Mouse (Mus musculus) liver, adult (tissue): ENCODE results near the gene Yipf4.

Experiments used
- GATA4 ChIP-seq: IDR thresholded peaks from 2 replicates; pipeline ENCODE4 v1.6.1; 2014; ENCODE audit warnings: mild to moderate bottlenecking, low read length; ENCODE audit not compliant: insufficient replicate concordance

Gene Yipf4

DNA sequence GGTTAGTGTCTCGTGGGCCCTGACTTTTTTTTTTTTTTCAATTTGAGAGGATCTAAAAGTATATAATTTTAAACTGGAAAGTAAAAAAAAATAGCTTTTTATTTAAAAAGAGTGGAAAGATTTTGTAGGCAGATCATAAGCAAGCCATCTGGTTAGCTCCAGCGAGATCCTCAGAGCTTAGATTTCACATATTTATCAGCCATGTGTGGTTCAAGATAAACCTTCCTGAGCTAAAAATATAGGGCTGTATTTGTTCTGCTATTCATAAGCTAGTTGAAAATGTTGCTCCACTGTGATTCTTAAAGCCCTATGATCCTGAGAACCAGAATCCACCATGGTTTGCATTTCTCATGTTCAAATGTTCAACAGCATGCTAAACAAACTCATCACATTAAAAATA, 18.6 kb downstream of the Yipf4 start:
- TF ChIP-seq GATA4 = no peak

DNA sequence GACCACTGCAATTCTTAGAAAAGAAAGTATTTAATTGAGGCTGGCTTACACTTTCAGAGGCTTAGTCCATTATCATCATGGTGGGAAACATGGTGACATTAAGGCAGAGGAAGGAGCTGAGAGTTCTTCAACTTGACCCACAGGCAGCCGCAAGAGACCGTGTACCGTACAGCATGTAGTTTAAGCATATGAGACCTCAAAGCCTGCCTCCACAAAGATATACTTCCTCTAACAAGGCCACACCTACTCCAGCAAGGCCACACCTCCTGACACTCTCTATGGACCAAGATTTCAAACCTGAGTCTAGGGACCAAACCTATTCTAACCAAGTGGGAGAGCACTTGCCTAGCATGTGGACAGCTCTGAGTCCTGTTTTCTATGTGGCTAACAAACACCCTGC, 19.3 kb downstream of the Yipf4 start:
- TF ChIP-seq GATA4 = no peak

DNA sequence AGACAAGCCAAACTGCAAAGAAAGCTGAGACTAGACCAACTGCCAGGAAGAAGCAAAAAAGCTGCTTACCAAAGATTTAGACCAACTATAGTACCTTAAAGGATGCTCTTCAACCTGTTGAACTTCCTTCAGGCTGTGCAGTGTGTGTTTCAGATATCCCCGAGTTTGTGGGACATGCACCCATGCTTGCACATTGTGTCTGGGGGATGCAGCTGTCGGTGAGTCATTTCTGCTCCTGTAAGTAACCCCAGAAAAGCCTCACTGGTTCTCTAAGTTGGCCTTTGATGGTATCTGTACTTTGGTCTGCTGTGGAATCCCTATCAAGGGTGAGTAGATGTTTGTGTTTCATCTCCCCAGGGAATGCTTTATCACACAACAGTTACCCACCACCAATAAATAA, 23.0 kb downstream of the Yipf4 start:
- TF ChIP-seq GATA4 = no peak

DNA sequence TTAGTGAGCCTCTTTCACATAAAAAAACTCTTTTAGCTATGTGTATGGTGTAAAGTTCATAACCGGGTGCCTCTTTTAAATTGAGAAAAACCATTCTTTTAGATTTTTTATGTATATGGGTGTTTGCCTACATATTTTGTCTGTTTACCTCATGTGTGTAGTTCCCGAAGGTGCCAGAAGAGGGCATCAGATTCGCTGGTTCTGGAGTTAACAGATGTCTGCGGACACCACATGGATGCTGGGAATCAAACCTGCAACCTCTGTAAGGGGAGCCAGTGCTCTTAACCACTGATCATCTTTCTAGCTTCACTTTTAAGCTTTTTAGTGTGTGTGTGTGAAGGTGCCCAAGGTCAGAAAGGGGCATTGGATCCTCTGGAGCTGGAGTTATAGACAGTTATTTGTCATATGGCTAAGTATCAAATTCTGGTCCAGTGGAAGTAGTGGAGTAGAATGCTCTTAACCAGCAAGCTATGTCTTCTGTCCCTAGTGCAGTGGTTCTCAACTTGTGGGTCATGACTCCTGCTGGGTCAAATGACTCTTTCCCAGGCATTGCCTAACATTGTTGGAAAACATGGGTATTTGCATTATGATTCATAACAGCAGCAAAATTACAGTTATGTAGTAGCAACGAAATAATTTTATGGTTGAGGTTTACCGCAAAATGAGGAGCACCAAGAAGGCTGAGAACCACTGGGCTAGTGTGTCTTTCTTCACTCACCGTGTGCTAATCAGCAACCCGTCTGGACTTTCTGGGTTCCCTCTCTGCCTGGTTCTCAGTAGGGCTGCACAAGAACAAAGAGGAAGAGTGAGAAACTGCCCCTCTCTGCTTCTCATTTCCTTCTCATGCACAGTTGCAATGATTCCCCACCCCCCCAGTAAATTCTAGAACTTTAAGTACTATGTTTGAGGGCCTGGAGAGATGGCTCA, 33.8 kb downstream of the Yipf4 start:
- no peak for TF ChIP-seq GATA4

DNA sequence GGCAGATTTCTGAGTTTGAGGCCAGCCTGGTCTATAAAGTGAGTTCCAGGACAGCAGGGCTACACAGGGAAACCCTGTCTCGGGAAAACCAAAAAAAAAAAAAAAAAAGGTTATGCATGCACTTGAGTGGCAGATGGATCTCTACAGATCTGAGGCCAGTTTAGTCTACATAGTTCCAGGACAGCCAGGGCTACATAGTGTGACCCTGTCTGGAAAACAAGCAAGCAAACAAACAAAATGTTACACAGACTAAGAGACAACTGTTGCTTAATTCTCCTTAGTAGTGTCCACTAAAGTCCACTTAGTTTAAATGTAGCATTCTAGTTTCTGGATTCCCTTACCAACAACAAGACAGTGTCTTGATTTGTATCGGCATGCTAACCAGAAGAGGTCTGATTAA, 36.8 kb downstream of the Yipf4 start:
- TF ChIP-seq GATA4 = no peak

DNA sequence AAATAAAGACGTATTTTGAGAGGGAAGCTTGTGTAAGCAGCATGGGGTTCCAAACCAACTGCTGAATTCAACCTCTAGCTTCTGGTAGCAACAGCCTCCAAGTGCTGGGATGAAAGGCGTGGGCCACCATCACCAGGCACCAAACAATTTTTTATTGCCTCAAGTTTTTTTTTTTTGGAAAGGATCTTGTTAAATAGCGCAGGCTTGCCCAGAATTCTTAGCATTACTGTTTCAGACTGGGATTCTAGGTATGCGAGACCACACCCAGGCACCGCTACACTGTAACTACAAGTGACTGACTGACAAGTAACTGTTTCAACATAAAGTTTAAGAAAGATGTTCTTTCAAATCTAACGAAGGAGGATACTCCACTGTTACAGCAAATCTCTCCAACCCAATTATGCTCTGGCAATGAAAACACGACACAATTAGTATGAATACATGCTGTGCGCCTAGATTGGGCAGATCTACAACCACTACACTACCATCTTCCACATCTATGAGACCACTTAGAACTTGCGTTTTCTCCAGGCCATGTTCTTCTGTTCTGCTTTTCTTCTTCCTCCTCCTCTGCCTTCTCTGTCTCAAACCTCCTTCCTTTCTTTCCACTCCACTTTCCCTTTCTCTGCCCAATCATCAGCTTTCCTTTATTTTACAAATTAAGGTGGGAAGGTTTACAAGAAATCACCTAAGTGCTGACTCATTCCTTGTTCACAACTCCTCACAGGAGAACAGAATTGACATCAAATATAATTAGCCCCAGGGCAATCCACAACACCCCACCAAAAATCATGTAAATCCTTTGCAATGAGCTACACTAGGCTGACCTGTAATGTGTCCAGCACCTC, 37.7 kb downstream of the Yipf4 start:
- TF ChIP-seq GATA4 = no peak

DNA sequence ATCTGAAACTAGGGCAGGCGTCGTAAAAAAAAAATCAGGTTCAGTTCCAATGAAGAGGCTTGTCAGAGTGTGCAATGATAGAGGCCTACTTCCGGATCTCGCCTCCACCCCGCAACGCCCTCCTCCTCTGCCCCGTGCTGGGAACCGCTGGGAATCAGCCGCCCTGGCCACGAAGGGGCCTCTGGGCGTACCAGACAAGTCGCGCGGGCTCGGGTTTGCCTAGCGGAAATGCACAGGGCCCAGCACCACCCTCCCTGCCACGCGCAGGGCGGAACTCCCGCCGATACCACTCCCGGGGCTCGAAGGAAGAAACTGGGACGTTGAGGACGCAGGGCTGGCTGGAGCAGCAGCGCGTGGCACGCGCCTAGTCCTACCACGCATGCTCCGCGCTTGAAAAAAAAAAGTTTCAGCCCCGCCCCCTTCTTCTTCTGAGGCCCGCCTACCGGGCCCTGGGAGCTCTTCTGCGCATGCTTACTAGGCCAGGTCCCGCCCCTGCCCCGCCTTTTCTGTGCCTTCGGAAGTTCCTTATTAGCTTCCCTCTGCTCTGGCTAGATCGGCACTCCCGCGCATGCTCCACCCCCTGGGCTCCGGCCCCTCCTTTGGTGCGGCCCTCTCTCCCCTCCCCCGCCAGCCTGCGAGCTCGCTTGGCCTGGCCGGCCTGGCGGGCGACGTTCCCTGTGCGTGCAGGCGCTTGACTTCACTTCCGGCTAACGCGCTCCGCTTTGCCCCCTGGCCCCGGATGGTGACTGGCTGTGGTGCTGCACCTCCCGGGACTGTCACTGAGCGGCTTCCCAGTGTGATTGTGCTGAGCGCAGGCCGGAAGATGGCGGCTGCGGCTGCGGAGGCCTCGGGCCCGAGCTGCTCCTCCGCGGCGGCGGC, 38.7 kb downstream of the Yipf4 start, which contains the start of gene Birc6:
Gene Birc6, plus strand, starts transcription at position 567 of the 879 bp plus-strand sequence.
- peak; percentile 59; the same call in 1 of the 2 replicates for TF ChIP-seq GATA4

DNA sequence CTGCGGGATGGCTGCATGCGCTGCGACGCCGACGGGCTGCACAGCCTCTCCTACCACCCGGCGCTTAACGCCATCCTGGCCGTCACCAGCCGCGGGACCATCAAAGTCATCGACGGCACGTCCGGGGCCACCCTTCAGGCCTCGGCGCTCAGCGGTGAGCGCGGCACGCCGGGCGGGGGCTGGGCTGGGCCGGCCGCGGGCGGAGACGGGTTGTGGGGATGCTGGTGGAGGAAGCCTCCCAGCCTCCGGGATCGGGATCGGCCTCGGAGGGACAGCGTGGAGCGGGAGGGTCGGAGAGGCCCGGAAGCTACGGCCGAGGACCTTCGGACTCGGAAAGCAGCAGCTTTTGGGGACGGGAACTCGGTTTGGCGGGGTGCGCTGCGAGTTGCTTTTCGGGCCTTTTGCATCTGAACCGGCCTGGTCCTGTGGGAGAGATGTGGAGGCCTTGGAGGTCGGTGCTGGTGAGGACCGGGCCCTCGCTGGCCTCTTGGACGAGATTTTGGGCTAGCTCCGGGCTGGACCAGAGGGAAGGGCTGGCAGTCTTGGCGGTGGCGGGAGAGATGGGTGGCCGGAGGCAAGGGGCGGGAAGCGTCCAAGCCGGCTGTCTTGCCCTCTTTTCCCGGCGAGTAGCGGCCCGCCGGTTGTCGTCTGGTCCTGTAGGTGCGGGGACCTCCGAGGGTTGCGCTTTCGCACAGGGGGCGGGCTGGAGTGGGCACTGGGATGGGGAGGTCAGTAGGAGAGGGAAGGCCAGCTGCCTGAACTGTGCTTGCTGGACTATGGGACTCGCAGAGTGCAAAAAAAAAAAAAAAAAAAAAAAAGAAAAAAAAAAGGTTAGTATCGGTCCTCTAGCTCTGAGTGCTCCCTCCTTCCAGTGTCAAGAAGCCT, 39.6 kb downstream of the Yipf4 start:
- TF ChIP-seq GATA4 = no peak

DNA sequence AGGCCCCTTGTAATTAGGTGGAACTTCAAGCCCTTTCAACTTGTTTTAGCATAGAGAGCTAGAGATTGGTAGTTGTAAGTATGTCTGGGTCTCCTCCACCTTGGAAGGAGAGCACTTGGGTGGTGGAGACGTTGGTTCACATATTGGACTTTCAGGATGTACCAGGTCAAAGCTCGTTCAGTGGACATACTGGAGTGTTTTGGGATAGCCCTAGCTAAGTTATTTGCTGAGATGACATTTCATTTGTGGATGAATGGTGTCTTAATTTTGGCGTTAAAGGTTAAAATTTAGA, 40.2 kb downstream of the Yipf4 start:
- no peak for TF ChIP-seq GATA4

DNA sequence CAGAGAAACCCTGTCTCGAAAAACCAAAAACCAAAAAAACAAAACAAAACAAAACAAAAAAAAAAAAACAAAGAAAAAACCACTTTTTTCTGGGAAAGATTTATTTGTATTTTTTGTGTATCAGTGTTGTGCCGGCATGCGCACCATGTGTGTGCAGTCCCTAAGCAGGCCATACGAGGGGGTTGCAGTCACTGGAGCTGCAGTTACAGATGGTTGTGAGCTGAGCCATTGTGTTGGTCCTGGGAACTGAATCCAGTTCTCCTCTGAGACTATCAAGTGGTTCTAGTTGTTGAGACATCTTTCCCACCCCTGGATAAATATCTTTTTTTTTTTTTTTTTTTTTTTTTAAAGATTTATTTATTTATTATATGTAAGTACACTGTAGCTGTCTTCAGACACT, 45.7 kb downstream of the Yipf4 start:
- TF ChIP-seq GATA4 = no peak

DNA sequence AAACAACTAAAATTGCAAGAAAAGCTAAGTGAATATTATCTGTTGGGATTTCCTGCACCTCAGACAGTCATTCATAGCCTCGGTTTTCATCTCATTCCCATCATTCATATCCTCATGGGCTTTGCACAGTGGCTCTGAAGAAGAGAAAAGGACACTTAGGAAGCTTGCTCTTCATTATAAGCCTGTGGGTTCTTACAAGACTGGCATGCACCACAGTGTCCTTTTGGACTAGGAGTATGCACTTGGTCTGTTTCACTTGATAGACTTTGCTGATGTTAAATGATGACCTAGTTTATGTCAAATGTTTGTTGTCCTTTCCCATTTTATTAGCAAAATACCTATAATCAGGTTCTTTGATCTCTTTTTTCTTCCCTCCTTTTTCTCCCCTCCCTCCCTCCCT, 48.2 kb downstream of the Yipf4 start:
- TF ChIP-seq GATA4 = no peak

DNA sequence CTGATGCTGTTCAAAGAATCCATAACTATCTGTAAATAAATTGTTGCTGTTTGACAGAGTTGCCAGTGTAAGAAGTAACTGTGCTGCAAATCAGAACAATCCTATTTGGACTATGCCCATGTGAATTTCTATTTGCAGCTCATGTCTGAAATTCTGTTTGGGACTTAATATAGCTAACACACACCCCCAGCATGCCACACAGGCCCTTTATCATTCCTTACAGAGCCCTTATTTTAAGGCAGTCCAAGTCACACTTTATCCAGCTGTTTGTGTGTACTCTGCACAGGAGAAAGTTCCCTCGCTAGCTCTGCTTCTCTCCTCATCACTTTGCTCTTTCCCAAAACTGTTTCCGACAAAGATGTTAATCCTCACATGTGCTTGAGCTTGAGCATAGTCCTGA, 54.3 kb downstream of the Yipf4 start:
- no peak for TF ChIP-seq GATA4
